Mouse (Mus musculus): Measurements from ENCODE around the gene Fmnl2.

Gene Fmnl2

DNA sequence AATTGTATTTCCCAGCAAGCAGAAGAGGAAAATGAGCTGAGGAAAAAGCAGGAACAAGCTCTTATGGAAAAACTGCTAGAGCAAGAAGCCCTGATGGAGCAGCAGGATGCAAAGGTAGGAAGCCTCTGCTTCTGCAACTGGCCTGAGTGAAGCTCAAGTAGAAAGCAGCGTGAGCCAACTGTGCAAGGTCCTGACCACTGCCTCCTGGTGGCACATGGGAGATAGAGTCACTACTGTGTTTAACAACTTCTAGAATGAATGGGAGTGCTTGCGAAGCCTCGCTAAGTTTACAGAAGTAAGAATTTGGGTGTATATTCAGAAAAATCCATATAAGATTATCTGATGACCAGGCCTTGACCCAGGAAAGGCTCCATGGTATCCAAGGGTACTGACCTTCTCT is 268.3 kb downstream of the Fmnl2 start:
- DNase-seq, result no peak

DNA sequence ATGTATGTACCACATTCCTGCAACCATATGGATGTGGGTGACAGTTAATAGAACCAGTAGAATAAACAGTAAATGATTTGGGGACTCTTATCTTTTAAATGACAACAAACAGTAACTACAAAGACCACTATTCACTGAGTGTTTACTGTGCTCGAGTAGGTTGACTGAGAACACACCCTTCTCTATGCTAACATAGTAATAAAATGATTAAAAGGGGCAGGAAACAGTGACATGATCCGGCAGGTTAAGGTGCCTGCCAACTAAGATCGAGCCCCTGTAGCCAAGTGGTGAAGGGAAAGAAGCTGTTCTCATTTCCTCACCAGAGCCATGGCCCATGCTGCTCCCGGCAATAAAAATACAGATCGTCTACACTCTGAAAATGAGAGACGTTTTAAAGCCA is 271.4 kb downstream of the Fmnl2 start:
- DNase-seq, result no peak

DNA sequence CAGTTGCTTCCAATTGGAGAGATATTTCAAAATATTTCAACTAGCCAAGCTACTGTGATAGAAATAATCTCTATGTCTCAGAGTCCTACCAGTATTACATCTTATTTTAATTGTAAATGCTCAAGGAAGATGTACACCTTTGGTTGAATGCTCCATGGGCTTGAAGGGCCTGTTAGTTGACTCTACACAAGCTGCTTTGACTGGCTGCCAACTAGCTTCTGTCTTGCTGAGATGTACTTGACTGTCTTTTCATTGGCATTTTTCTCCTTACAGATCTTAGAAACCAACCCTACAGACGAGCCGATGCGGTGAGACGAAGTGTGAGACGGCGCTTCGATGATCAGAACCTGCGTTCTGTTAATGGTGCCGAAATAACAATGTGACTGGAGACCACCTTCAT is 273.9 kb downstream of the Fmnl2 start:
- DNase-seq, result no peak

DNA sequence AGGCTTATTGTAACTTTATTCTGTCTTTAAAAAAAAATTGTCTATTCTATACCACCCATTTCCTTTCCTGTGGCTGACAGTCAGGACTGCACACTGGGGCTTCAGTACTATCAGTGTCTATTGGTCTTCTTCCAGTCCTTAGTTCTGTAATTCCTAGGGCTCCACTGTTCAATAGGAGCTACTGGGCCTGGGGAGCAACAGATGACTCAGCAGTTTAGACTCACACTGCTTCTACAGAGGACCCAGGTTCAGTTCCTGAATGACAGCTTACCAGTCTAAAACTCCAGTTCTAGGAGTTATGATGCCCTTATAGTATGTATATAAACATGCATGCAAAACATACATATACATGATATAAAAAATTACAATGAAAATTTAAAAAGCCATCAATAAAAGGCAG is 289.2 kb downstream of the Fmnl2 start:
- no peak for DNase-seq

DNA sequence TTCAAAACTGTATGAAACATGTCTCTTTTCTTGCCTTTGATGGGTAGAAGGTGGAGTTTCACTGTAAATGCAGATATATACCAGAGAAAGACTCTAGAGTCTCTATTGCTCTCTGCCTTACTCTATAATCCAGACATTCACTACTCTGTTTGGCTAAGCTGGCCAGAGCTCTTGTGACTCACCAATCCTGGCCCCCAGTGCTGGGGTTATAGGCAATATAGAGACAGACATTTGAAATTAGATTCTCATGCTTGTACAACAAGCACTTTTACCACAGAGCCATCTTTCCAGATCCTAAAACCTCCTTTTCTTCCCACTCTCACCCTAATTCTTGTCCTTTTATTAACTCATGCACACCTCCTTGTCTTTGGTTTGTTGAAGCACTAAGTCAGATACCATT is 316.3 kb downstream of the Fmnl2 start:
- DNase-seq, result no peak

DNA sequence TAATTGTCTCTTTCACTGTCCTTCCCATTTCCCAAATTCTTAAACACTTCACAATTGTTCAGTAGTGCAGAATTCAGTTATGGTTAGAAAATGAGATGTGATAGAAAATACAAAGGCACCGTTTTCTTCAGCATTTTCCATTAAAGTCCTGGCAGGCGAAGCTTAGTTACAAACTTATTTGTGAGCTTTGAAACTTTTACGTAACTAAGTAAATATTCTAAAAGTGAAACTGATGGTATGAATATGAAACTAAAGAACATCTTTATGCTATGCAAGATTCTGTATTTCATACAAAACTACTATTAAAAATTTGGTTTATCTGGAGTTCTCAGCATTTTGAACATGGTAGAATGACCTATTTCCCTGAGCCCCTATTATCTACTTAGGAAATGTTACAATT is 321.3 kb downstream of the Fmnl2 start:
- no peak for DNase-seq

DNA sequence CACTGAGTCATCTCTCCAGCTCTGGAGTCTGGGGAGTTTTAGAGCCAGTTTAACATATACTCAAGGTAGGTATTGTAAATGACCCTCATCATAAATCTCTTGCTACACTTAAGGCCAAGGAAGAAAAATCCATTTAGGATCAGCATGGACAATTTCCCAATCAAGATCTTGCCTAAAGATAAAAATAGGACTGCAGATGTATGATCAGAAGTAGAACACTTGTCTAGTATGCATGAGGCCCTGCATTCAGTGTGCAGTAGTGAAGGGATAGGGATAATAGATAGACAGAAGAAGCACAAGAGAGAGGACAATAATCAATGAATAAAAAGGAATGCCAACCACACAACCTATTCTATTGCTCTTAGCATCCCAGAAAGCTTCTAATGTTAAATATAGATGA is 322.2 kb downstream of the Fmnl2 start:
- DNase-seq, result no peak

All from kidney, adult 8-10 months (tissue).